Mouse (Mus musculus): ENCODE results near the gene Ksr1.

DNA sequence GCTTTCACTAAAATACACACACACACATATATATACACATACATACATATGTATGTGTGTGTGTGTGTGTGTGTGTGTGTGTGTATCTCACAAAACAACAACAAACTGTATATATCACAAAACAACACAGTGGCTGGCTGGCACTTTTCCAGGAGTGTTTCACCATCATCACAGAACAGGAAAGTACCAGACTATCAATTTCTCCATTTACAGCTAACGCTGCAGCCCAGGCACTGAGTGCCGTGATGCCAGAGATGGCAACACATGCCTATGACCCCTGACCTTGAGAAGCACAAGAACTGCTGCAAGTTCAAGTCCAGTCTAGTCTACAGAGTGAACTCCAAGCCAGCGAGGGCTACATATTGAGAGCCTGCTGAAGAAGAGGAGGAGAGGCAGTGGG is 26.1 kb downstream of the Ksr1 start:
- TF ChIP-seq CTCF (IDR thresholded peaks at IDR 0.05; ENCODE audit: control insufficient read depth, insufficient read depth, insufficient read length) = no peak
- no peak for TF ChIP-seq MAX (IDR thresholded peaks at IDR 0.05)
- TF ChIP-seq FOSL1 (IDR thresholded peaks at IDR 0.05; ENCODE audit: insufficient read depth, low read length, poor library complexity, severe bottlenecking) = no peak
- no peak for TF ChIP-seq MYOG (IDR thresholded peaks at IDR 0.05; ENCODE audit: control insufficient read depth, extremely low read depth, insufficient read length)
